Mouse (Mus musculus) intestine, embryonic 15.5 days (tissue): ENCODE data around the gene Lilrb4a. TPM values are rescaled to one million over a fixed set of nuclear protein-coding genes. Genes with fewer than 3 reads are reported as not detected.

Experiments
- ATAC-seq: fragments of 200-750 bp; cut with Nextera tagmentation; 2 replicates; pipeline ENCODE4 v1.8.0; 2017; ENCODE audit warnings: moderate TSS enrichment, moderate library complexity
- H3K27ac ChIP-seq: fragments of 300-500 bp; sonication (generic); 2 replicates; pipeline ENCODE4 v1.5.1; 2015; ENCODE audit warnings: mild to moderate bottlenecking, inconsistent platforms
- H3K27me3 ChIP-seq: fragments of 300-500 bp; sonication (generic); replicated peaks from 2 replicates; pipeline ENCODE4 v1.6.1; 2015; ENCODE audit warnings: inconsistent platforms
- H3K36me3 ChIP-seq: fragments of 300-500 bp; sonication (generic); 2 replicates; pipeline ENCODE4 v1.6.1; 2015; ENCODE audit warnings: inconsistent platforms
- H3K4me1 ChIP-seq: fragments of 300-500 bp; sonication (generic); replicated peaks from 2 replicates; pipeline ENCODE4 v1.6.1; 2015; ENCODE audit warnings: inconsistent platforms
- H3K4me2 ChIP-seq: fragments of 300-500 bp; sonication (generic); replicated peaks from 2 replicates; pipeline ENCODE4 v1.6.1; 2015; ENCODE audit warnings: mild to moderate bottlenecking, inconsistent platforms
- H3K4me3 ChIP-seq: fragments of 300-500 bp; sonication (generic); replicated peaks from 2 replicates; pipeline ENCODE4 v1.5.1; 2015; ENCODE audit warnings: inconsistent platforms
- H3K9ac ChIP-seq: fragments of 300-500 bp; sonication (generic); 2 replicates; pipeline ENCODE4 v1.6.1; 2015; ENCODE audit warnings: inconsistent platforms
- H3K9me3 ChIP-seq: fragments of 300-500 bp; sonication (generic); 2 replicates; pipeline ENCODE4 v1.6.1; 2016; ENCODE audit warnings: inconsistent platforms
- WGBS: fragments of 180-500 bp; shearing (Covaris S2); methylation state at CpG from one replicate; pipeline ENCODE4 v1.1.7; 2015; 5-methylcytosine and 5-hydroxymethylcytosine counted together
- polyA plus RNA-seq: library from polyadenylated mRNA; unstranded; fragments of >200 nt; fragmentation: Nextera tagmentation; extraction: Ambion mirVana; gene quantifications from 2 replicates; pipeline ENCODE4 v1.2.1, GENCODE M21; 2015

Lilrb4a gene
- polyA plus RNA-seq, 1 experiment from 2014 or later, result 2.8 TPM

- Histone ChIP-seq H3K27me3 (no peaks in the 10 kb centered on the region), H3K4me1 (no peaks in the 10 kb centered on the region), H3K9ac (no peak overlapping the region), H3K4me3 (no peak overlapping the region), H3K4me2 (no peak overlapping the region), H3K27ac (no peak overlapping the region), H3K36me3 (no peaks in the 10 kb centered on the region), H3K9me3 (no peaks in the 10 kb centered on the region)
- ATAC-seq, result no peak
- 70% methylated on average over 3 of the region's 3 CpGs for WGBS
These were observed 38.7 kb downstream of the Lilrb4a start for GRCm38 (mm10) chr10:51529497-51529896.

GRCm38 (mm10) chr10:51530813-51531212 is 40.1 kb downstream of the Lilrb4a start:
- no peak overlapping the region for H3K4me2 ChIP-seq
- no peaks in the 10 kb centered on the region for H3K36me3 ChIP-seq
- no peaks in the 10 kb centered on the region for H3K9me3 ChIP-seq
- H3K4me1 ChIP-seq, result no peaks in the 10 kb centered on the region
- no peak overlapping the region for H3K27ac ChIP-seq
- ATAC-seq, result no peak
- no peak overlapping the region for H3K4me3 ChIP-seq
- WGBS, result 87% methylated on average over 7 of the region's 7 CpGs
- H3K27me3 ChIP-seq, result no peaks in the 10 kb centered on the region
- H3K9ac ChIP-seq, result no peak overlapping the region

Other genes with a start within 250 kb of the Lilrb4a start
- gene Gm49339, start 10.3 kb upstream of the Lilrb4a start, polyA plus RNA-seq, result not detected in 2 replicates
- 0.61 and 0.80 TPM in 2 replicates for gene Lilr4b, start 10.3 kb upstream of the Lilrb4a start, polyA plus RNA-seq
- 12.4 and 14.5 TPM in 2 replicates for gene Fam162b, start 99.6 kb downstream of the Lilrb4a start, polyA plus RNA-seq
- gene Gprc6a, start 140.5 kb downstream of the Lilrb4a start, polyA plus RNA-seq, result not detected in 2 replicates
- gene Rfx6, start 186.8 kb downstream of the Lilrb4a start, polyA plus RNA-seq, result 2.0 and 2.2 TPM in 2 replicates